In genomic region chr8:26689479-26690177, GRCm38 (mm10) we compare ENCODE assay signal across 13 mouse cellular contexts.
A peak's percentile ranks its signal among the peaks of the same experiment; 100 is the strongest.
DNase-seq lines count a peak whose midpoint lies in the region; ATAC-seq and TF ChIP-seq lines count a peak whose summit lies in the region.
"Had no signal": no experiment of that assay in that cellular context is flagged by ENCODE, and none has a peak within 500 bp of the region (broad histone marks: within the 10 kb centered on the region; RNA-seq: fewer than 3 reads in every experiment).

No protein-coding gene starts in this region.

- no peak overlapping the region for H3K4me3 ChIP-seq in hindbrain, embryonic 11.5 days (ENCODE audit: low read depth, low read length)
- no peak overlapping the region for H3K4me3 ChIP-seq in hindbrain, embryonic 10.5 days
- H3K4me3 ChIP-seq in C2C12 (ENCODE audit: insufficient read depth, poor library complexity, severe bottlenecking) = no peak overlapping the region
- H3K4me3 ChIP-seq in forebrain, embryonic 16.5 days (replicated peaks; ENCODE audit: low read length) = no peak overlapping the region
- no peak overlapping the region for H3K4me3 ChIP-seq in limb, embryonic 14.5 days (replicated peaks; ENCODE audit: low read length)
- H3K4me3 ChIP-seq: left cerebral cortex, adult 2 months had no signal

- H3K9me3 ChIP-seq in hindbrain, embryonic 11.5 days (ENCODE audit: control insufficient read depth, low read length) = no peaks in the 10 kb centered on the region
- no peaks in the 10 kb centered on the region for H3K9me3 ChIP-seq in hindbrain, embryonic 10.5 days
- no peaks in the 10 kb centered on the region for H3K9me3 ChIP-seq in forebrain, embryonic 16.5 days (ENCODE audit: control insufficient read depth, low read length)
- no peaks in the 10 kb centered on the region for H3K9me3 ChIP-seq in limb, embryonic 14.5 days (ENCODE audit: control insufficient read depth, low read length)

- no peaks in the 10 kb centered on the region for H3K4me1 ChIP-seq in hindbrain, embryonic 11.5 days (replicated peaks; ENCODE audit: control insufficient read depth, insufficient read depth, low read length)
- peaks cover 15% of the 10 kb centered on the region; the same call in 1 of the 2 replicates for H3K4me1 ChIP-seq in hindbrain, embryonic 10.5 days (replicated peaks)
- peaks cover 19% of the 10 kb centered on the region for H3K4me1 ChIP-seq in forebrain, embryonic 16.5 days (replicated peaks; ENCODE audit: control insufficient read depth, insufficient read depth, low read length)
- peaks cover 29% of the 10 kb centered on the region; the same call in 1 of the 2 replicates for H3K4me1 ChIP-seq in limb, embryonic 14.5 days (ENCODE audit: control insufficient read depth, insufficient read depth, low read length)

- DNase-seq in hindbrain, embryonic 11.5 days (ENCODE audit: low spot score) = no peak
- no peak for DNase-seq in hindbrain, embryonic 10.5 days (ENCODE audit: low spot score)
- DNase-seq in limb, embryonic 14.5 days (ENCODE audit: low spot score) = peak; percentile 75
- no peak for DNase-seq in embryo, embryonic 11 days
- DNase-seq in heart, postnatal 4 days = no peak
- no peak for DNase-seq in frontal cortex, postnatal 25 days (ENCODE audit: low spot score in 2 of 2)
- DNase-seq: thymus, postnatal 25 days had no signal

- no peaks in the 10 kb centered on the region; the same call in 1 of the 2 replicates for H3K27me3 ChIP-seq in hindbrain, embryonic 11.5 days (ENCODE audit: control insufficient read depth, insufficient read depth, low read length)
- H3K27me3 ChIP-seq in hindbrain, embryonic 10.5 days (ENCODE audit: insufficient read depth, poor library complexity, severe bottlenecking) = 0 out of 2 replicates have a peak, but pooled peaks cover 7% of the 10 kb centered on the region
- no peaks in the 10 kb centered on the region for H3K27me3 ChIP-seq in C2C12 (ENCODE audit: control insufficient read depth, insufficient read depth, insufficient read length)
- no peaks in the 10 kb centered on the region for H3K27me3 ChIP-seq in forebrain, embryonic 16.5 days (replicated peaks; ENCODE audit: control insufficient read depth, insufficient read depth, low read length)
- H3K27me3 ChIP-seq in limb, embryonic 14.5 days (ENCODE audit: control insufficient read depth, insufficient read depth, low read length) = no peaks in the 10 kb centered on the region
- H3K27me3 ChIP-seq: CH12.LX had no signal

- 48% methylated on average over 10 of the region's 10 CpGs for WGBS in hindbrain, embryonic 11.5 days
- 68% methylated on average over 10 of the region's 10 CpGs for WGBS in hindbrain, embryonic 10.5 days
- 17% methylated on average over 10 of the region's 10 CpGs for WGBS in forebrain, embryonic 16.5 days
- 16% methylated on average over 10 of the region's 10 CpGs for WGBS in limb, embryonic 14.5 days

- no peak overlapping the region for H3K4me2 ChIP-seq in hindbrain, embryonic 11.5 days (replicated peaks; ENCODE audit: low read depth, low read length)
- no peak overlapping the region for H3K4me2 ChIP-seq in forebrain, embryonic 16.5 days (ENCODE audit: low read length)
- no peak overlapping the region for H3K4me2 ChIP-seq in limb, embryonic 14.5 days (replicated peaks; ENCODE audit: low read depth, low read length, severe bottlenecking)

- H3K79me3 ChIP-seq in C2C12 (ENCODE audit: low read depth) = no peaks in the 10 kb centered on the region

- TF ChIP-seq CTCF in C2C12 (IDR thresholded peaks at IDR 0.05; ENCODE audit: control insufficient read depth, insufficient read depth, insufficient read length) = no peak

- no peaks in the 10 kb centered on the region for H3K36me3 ChIP-seq in hindbrain, embryonic 11.5 days (ENCODE audit: control insufficient read depth, insufficient read depth, low read length)
- H3K36me3 ChIP-seq in hindbrain, embryonic 10.5 days = no peaks in the 10 kb centered on the region
- H3K36me3 ChIP-seq in C2C12 (ENCODE audit: control insufficient read depth, insufficient read depth) = no peaks in the 10 kb centered on the region
- H3K36me3 ChIP-seq in forebrain, embryonic 16.5 days (ENCODE audit: control insufficient read depth, insufficient read depth) = no peaks in the 10 kb centered on the region
- H3K36me3 ChIP-seq in limb, embryonic 14.5 days (ENCODE audit: control insufficient read depth, insufficient read depth, low read length) = no peaks in the 10 kb centered on the region

- no peak overlapping the region for H3K9ac ChIP-seq in hindbrain, embryonic 11.5 days (ENCODE audit: low read depth, low read length)
- no peak overlapping the region for H3K9ac ChIP-seq in forebrain, embryonic 16.5 days (replicated peaks; ENCODE audit: low read depth, low read length)
- H3K9ac ChIP-seq in limb, embryonic 14.5 days (ENCODE audit: low read depth, low read length, severe bottlenecking) = no peak overlapping the region

- no peaks in the 10 kb centered on the region for H3K79me2 ChIP-seq in C2C12 (ENCODE audit: control insufficient read depth, insufficient read depth)

- H3ac ChIP-seq in C2C12 (ENCODE audit: control insufficient read depth, insufficient read length, low read depth) = peak overlapping the region; percentile 12

- no peak overlapping the region for H3K27ac ChIP-seq in hindbrain, embryonic 11.5 days (ENCODE audit: low read depth, low read length)
- no peak overlapping the region for H3K27ac ChIP-seq in hindbrain, embryonic 10.5 days
- peak overlapping the region; percentile 62 for H3K27ac ChIP-seq in forebrain, embryonic 16.5 days (ENCODE audit: low read length)
- no peak overlapping the region for H3K27ac ChIP-seq in limb, embryonic 14.5 days (replicated peaks; ENCODE audit: low read depth, low read length)
- H3K27ac ChIP-seq: left cerebral cortex, adult 2 months had no signal

- ATAC-seq in hindbrain, embryonic 11.5 days (ENCODE audit: low FRiP score) = peak; percentile 38; the same call in 1 of the 2 replicates
- peak; percentile 78 for ATAC-seq in forebrain, embryonic 16.5 days
- no peak; the same call in none of the 2 replicates for ATAC-seq in limb, embryonic 14.5 days (ENCODE audit: low FRiP score, low read depth)
- ATAC-seq: activated CD4-positive, CD25-positive, alpha-beta regulatory T cell, adult 4 months; inflammation-experienced regulatory T-cells, adult 6 months had no signal

- no peak for TF ChIP-seq POLR2A in limb, embryonic 14.5 days (IDR thresholded peaks at IDR 0.05; ENCODE audit: borderline replicate concordance, extremely low read depth, insufficient read depth, insufficient read length)

TF ChIP-seq in C2C12, 6 proteins besides CTCF, POLR2A, EP300 and RAD21:
- TF ChIP-seq USF1 (IDR thresholded peaks at IDR 0.05; ENCODE audit: low read depth) (peak; percentile 52), FOSL1 (IDR thresholded peaks at IDR 0.05; ENCODE audit: insufficient read depth, low read length, poor library complexity, severe bottlenecking) (no peak), MYOG (IDR thresholded peaks at IDR 0.05; ENCODE audit: control insufficient read depth, extremely low read depth, insufficient read length) (no peak), MYOD1 (IDR thresholded peaks at IDR 0.05; ENCODE audit: control insufficient read depth, insufficient read length, low read depth) (no peak), CEBPB (IDR thresholded peaks at IDR 0.05; ENCODE audit: low read depth) (peak; percentile 97), MAX (IDR thresholded peaks at IDR 0.05) (no peak)
